Mouse (Mus musculus) left cerebral cortex, adult 2 months (tissue): ENCODE measurements around the gene Rpusd3. TPM values are rescaled to one million over a fixed set of nuclear protein-coding genes. Genes with fewer than 3 reads are reported as not detected.

Experiments
- DNase-seq, 2 experiments: peaks; one replicate each; pipeline ENCODE4 v3.0.0; 2021 to 2022; ENCODE audit warnings: low spot score in 2 of 2, mixed read lengths in 1 of 2; ENCODE audit errors: extremely low spot score in 1 of 2
- H3K27ac ChIP-seq: fragments of 200-600 bp; 2 replicates; pipeline ENCODE4 v1.8.1; 2022
- H3K4me3 ChIP-seq: fragments of 200-600 bp; 2 replicates; pipeline ENCODE4 v1.8.1; 2022
- CTCF ChIP-seq: fragments of 200-600 bp; IDR thresholded peaks from 2 replicates; pipeline ENCODE4 v1.8.1; 2022; ENCODE audit warnings: antibody characterized with exemption, mild to moderate bottlenecking, moderate library complexity
- intact Hi-C: fragments of 180-260 bp; cut with DNase I; formaldehyde crosslinking; loops from one replicate; pipeline ENCODE4 v1.15.1; 2025
- long read RNA-seq, 2 experiments: library from polyadenylated mRNA; stranded (forward); transcript quantifications; one replicate each; pipeline ENCODE4 v2.0.0; 2021; ENCODE audit warnings: borderline mapping rate in 2 of 2
- total RNA-seq, 2 experiments: library from RNA; stranded (reverse); gene quantifications; 2 replicates each; pipeline ENCODE4 v1.2.3; 2021

Rpusd3 gene
- total RNA-seq, result 10 to 100 TPM; 18.1 to 18.6 TPM
- long read RNA-seq, experiment 1, transcript Rpusd3-202 (9 exons, 1,269 nt), result major isoform, 5 of 8 reads
- long read RNA-seq, experiment 1, partial matches to known transcripts, result 0 of 8 reads
- long read RNA-seq, experiment 1, other reads (novel, unspliced or antisense), result 3 of 8 reads
- long read RNA-seq, experiment 2, partial matches to known transcripts, result 1 of 8 reads
- long read RNA-seq, experiment 2, other reads (novel, unspliced or antisense), result 3 of 8 reads

DNA sequence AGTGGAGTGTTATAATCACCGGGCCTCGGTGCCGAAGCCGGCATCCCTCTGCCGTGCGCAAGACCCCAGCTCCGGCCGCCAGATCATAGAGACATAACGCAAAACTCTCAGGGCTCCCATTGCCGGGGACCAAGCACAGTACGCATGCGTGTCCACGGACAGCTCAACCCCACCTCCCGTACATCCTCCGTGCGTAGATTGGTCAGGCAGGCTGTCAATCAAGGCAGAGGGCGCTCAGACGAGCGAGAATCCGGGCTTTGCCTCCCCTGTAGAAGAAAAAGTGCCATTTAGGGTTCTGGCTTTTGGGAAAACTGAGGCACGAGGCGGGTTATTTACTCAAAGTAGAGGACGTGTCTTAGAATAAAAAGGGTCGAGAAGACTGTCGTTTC, at the start of gene Rpusd3:
Gene Rpusd3, minus strand, starts transcription at position 142 of the 389 bp plus-strand sequence.
- DNase-seq, result peak; percentile 97 to 99
- Histone ChIP-seq H3K27ac (peak within 1 kb of the TSS; percentile 84), H3K4me3 (peak within 1 kb of the TSS; percentile 87)
- intact Hi-C loops, result loop anchor here (2.0 kb wide), 1 partner anchor 26 kb away; no protein-coding TSS in a partner anchor
- no peak for TF ChIP-seq CTCF

DNA sequence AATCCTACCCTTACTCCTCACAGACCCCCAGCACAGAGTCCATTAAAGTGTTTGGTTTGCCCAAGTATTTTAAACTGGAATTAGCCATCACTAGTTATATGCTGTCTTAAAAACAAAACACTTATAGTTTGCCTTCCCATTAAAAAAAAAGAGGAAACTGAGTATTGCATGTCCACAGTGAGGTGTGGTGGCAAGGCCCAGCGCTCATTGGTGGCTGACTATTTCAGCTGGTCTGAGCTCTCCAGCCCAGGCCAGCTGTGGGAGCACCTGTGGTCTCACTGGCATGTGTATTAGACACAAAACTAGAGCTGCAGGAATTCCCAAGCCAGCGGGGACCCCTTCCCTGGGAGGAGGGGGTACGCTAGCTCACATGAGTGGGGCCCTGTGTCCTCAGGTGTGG, 49.4 kb upstream of the Rpusd3 start:
- H3K27ac ChIP-seq, result no peak overlapping the region
- no peak overlapping the region for H3K4me3 ChIP-seq
- no peak for TF ChIP-seq CTCF
- no peak for DNase-seq
- intact Hi-C loops, result no loop called here

DNA sequence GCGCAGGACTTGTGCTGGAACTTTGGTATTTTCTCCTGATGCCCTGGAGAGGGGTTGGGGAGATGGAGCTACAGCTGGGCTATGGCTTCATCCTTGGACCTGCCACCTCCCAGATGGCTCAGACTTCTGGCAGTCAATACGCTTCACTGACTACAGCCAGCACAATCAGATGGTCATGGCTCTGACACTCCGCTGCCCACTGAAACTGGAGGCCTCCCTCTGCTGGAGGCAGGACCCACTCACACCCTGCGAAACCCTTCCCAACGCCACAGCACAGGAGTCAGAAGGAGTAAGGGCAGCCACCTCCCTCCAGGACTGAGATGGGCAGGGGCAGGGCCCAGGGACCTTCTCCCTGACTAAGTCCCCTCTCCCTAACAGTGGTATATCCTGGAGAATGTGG, 46.5 kb upstream of the Rpusd3 start:
- Histone ChIP-seq H3K27ac (no peak overlapping the region), H3K4me3 (no peak overlapping the region)
- intact Hi-C loops, result no loop called here
- no peak for DNase-seq
- TF ChIP-seq CTCF, result no peak

DNA sequence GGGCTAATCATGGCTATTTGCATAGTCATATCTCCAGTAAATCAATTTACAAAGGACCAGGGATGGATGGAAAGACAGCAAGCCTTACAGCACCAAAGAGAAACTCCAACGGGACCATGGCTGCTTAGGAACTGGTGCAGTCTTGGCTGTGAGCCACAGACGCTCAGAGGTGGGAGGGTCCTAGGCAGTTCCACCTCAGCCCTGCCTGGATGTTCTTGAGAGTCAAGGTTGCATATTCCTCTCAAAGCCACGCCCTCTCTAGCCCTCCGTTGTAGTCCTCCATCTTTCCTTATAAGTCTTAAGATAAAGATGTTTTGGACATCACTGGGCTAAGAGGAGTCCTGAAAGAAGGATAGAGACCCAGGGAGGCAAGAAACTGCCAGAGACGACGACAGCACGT, 44.9 kb upstream of the Rpusd3 start:
- DNase-seq, result no peak
- Histone ChIP-seq H3K4me3 (no peak overlapping the region), H3K27ac (no peak overlapping the region)
- intact Hi-C loops, result no loop called here
- no peak for TF ChIP-seq CTCF

DNA sequence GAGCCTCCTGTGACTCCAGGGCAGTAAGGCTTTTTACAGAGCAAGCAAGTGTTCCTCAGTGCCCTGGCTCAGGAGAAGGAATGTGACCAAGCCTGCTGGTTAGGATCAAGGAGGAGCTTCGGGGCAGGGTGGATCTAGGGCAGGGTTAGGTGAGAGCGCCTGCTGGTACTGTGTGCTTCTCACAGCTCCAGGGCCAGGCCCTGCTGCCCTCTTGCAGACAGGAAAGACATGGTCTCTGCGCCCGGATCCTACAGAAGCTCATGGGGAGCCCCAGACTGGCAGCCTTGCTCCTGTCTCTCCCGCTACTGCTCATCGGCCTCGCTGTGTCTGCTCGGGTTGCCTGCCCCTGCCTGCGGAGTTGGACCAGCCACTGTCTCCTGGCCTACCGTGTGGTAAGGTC, 39.5 kb upstream of the Rpusd3 start:
- no peak for DNase-seq
- intact Hi-C loops, result no loop called here
- Histone ChIP-seq H3K27ac (no peak overlapping the region), H3K4me3 (no peak overlapping the region)
- no peak for TF ChIP-seq CTCF

DNA sequence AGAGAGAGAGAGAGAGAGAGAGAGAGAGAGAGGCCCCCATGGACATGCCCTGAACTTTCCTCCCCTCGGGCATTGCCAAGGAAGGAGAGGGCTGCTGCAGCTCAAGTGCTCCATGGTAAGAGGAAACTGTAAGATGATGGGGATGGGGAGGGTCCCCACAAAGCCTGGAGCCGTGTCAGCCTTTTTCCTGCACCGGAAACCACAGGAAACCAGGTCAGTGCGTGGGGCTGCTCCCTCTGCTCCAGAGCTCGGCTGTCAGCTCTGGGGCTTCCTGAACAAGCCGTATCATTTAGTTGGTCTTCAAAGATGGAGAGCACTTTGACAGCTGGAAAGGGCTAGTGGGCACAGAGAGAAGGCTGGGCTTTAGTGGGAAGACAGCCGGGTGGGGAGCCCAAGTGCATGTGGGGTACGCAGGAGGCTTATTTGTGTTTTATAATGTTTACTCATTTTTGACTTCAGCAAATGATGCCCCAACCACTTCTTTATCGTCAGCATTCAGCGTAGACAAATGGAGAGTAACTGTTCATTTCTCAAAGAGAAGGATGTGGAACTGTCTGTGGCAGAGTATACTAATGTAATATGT, 38.9 kb upstream of the Rpusd3 start, which contains the start of gene Il17re:
Gene Il17re, plus strand, starts transcription at position 533 of the 583 bp plus-strand sequence.
- Histone ChIP-seq H3K4me3 (no peak within 1 kb of the TSS), H3K27ac (no peak within 1 kb of the TSS)
- DNase-seq, result no peak
- intact Hi-C loops, result no loop called here
- TF ChIP-seq CTCF, result no peak

DNA sequence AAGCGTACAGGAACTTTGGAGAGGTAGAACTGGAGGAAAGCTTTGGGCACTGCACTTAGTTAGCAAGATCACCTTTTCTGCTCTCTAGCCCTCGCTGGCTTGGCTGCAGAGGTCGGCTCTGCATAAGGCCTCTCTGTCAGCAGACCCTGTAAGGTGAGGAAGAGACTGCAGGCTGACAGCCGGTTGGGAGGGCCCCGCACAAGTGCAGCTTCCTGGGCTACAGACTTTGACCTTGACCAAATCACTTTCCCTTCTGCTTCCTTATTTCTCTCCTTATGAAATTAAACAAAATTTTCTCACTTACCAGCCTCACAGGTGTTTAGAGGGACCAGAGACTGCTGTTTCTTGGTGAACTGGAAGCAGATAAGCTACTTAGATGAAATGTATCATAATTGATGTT, 35.9 kb upstream of the Rpusd3 start:
- no peak for TF ChIP-seq CTCF
- Histone ChIP-seq H3K27ac (no peak overlapping the region), H3K4me3 (no peak overlapping the region)
- intact Hi-C loops, result no loop called here
- DNase-seq, result no peak

DNA sequence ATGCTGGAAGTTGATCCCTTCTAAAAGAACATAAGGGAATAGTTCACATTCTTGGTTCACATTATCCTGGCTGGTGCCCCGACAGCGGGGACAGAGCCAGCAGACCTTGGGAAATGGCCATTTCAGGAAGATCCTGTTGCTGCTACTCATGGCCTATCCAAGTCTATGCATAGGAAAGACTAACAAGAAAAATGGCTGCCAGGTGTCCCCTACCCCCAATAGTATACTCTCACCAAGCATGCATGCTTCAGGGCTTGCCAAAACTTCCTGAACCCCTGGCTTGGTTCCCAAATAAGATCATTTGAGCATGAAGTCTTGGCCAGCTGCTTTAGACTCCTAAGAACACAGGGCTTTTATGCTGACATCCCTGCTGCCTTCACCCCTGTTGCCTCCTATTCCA, 32.7 kb upstream of the Rpusd3 start:
- intact Hi-C loops, result no loop called here
- H3K4me3 ChIP-seq, result no peak overlapping the region
- no peak for DNase-seq
- no peak for TF ChIP-seq CTCF
- no peak overlapping the region for H3K27ac ChIP-seq

DNA sequence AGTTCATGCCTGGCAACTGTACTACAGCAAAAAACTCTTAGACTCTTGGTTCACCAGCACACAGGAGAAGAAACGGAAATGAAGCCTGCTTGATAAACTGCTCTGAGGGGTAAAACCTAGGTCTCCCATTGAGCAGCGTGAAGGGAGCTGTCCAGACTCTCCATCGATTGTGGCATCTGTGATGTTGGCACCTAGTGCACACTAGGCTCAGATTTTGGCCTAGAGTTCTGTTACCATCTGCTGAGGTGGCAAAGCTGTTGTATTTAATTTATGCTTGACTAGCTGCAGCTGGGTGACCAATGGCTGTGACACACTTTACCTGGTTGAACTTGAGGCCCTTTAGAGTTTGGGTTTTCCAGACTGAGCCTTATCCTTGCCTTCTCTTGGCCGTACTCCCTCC, 28.5 kb upstream of the Rpusd3 start:
- intact Hi-C loops, result loop anchor here (10.0 kb wide), 2 partner anchors 247 to 403 kb away; partner anchors contain the start of genes Tatdn2 and Thumpd3
- no peak for DNase-seq
- TF ChIP-seq CTCF, result no peak
- Histone ChIP-seq H3K4me3 (no peak overlapping the region), H3K27ac (no peak overlapping the region)

DNA sequence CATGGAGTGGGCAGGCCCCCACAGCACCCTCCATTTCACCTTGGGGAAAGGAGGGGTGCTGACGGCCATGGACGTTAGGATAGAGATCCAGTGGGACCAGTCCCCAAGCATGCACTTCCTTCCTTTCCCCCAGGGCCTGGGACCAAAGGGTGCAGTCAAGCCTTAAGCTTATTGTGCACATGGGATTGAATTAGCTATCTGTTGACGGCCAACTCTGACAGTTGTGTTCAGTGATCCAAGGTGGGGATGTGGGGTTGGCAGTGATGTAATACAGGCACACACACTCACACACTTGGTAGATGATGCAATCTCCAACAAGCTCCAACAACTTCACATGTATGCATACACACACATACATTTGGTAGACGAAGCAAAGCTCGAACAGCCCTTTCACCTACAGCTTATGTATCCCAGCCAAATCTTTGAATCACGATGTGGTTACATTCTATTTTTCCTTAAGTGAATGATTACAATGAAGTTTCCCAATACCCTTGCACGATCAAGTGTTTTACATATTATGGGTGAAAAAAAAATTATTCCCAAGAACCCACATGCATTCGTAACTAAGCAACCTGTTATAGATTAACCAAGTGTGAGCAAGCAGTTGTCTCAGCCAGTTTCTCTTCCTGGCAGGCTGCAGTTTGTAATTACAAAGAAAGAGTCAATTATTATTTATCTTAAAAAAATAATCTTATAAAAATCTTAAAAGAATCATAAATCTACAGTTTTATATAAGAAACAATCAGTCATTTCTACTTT, 25.2 kb upstream of the Rpusd3 start:
- no peak for TF ChIP-seq CTCF
- intact Hi-C loops, result loop anchor here (10.0 kb wide), 2 partner anchors 250 to 400 kb away; partner anchors contain the start of genes Tatdn2 and Thumpd3
- no peak overlapping the region for H3K27ac ChIP-seq
- no peak overlapping the region for H3K4me3 ChIP-seq
- DNase-seq, result no peak

DNA sequence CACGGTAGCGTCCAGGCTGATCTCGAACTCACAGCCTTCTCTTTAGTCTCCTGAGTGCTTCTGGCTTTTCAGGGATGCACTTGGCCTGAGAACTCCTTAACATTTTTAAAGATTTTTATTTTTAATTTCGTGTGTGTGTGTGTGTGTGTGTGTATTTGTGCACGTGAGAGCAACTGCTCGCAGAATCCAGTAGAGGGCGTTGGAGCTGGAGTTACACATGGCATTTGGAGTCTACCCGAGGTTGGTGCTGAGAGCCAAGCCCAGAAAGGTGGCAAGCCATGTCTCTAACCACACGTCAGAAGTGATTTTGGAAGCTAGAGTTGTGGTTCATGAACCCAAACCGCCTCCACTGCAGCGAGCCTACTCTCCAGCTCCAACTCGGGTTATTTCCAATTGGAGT, 24.0 kb upstream of the Rpusd3 start:
- intact Hi-C loops, result loop anchor here (10.0 kb wide), 2 partner anchors 252 to 398 kb away; partner anchors contain the start of genes Tatdn2 and Thumpd3
- DNase-seq, result no peak
- peak; percentile 15 for TF ChIP-seq CTCF
- Histone ChIP-seq H3K4me3 (peak overlapping the region; percentile 93), H3K27ac (peak overlapping the region; percentile 91)
